Mouse (Mus musculus) heart, embryonic 14.5 days (tissue): Measurements from ENCODE around the gene Fggy. TPM values are rescaled to one million over a fixed set of nuclear protein-coding genes. Genes with fewer than 3 reads are reported as not detected.

ENCODE experiments used
- ATAC-seq: fragments of 200-750 bp; cut with Nextera tagmentation; 2 replicates; pipeline ENCODE4 v1.8.0; 2017; ENCODE audit warnings: low read depth, moderate TSS enrichment; ENCODE audit not compliant: insufficient number of reproducible peaks, insufficient read depth, low FRiP score
- H3K27ac ChIP-seq, 2 experiments: fragments of 200-500 bp in 1 of 2; fragments of 300-500 bp in 1 of 2; sonication (generic) in 1 of 2; replicated peaks in 1 of 2; 2 replicates each; pipeline ENCODE4 v1.5.1; 2012 to 2014; ENCODE audit warnings: low read depth in 2 of 2, low read length in 2 of 2, control low read depth in 1 of 2, mild to moderate bottlenecking in 1 of 2, mixed read lengths in 1 of 2; ENCODE audit not compliant: control insufficient read depth in 1 of 2, insufficient read depth in 1 of 2
- H3K27me3 ChIP-seq: fragments of 300-500 bp; sonication (generic); 2 replicates; pipeline ENCODE4 v1.6.1; 2014; ENCODE audit warnings: mild to moderate bottlenecking, low read length, control low read depth; ENCODE audit not compliant: control insufficient read depth, insufficient read depth
- H3K36me3 ChIP-seq: fragments of 300-500 bp; sonication (generic); 2 replicates; pipeline ENCODE4 v1.6.1; 2014; ENCODE audit warnings: mild to moderate bottlenecking, control low read depth, low read length, mixed read lengths; ENCODE audit not compliant: control insufficient read depth, insufficient read depth
- H3K4me1 ChIP-seq, 2 experiments: fragments of 200-500 bp in 1 of 2; fragments of 300-500 bp in 1 of 2; sonication (generic) in 1 of 2; 2 replicates each; pipeline ENCODE4 v1.6.1; 2012 to 2014; ENCODE audit warnings: low read length in 2 of 2, control low read depth in 1 of 2, mixed read lengths in 1 of 2; ENCODE audit not compliant: control insufficient read depth in 2 of 2, insufficient read depth in 2 of 2
- H3K4me2 ChIP-seq: fragments of 300-500 bp; sonication (generic); 2 replicates; pipeline ENCODE4 v1.6.1; 2014; ENCODE audit warnings: mild to moderate bottlenecking, low read length
- H3K4me3 ChIP-seq, 2 experiments: fragments of 200-500 bp in 1 of 2; fragments of 300-500 bp in 1 of 2; sonication (generic) in 1 of 2; 2 replicates each; pipeline ENCODE4 v1.5.1; 2012 to 2014; ENCODE audit warnings: low read length in 2 of 2, mild to moderate bottlenecking in 2 of 2, control low read depth in 1 of 2, low read depth in 1 of 2, moderate library complexity in 1 of 2; ENCODE audit not compliant: control insufficient read depth in 1 of 2, insufficient read depth in 1 of 2
- H3K9ac ChIP-seq: fragments of 300-500 bp; sonication (generic); 2 replicates; pipeline ENCODE4 v1.6.1; 2014; ENCODE audit warnings: mild to moderate bottlenecking, low read length
- H3K9me3 ChIP-seq: fragments of 300-500 bp; sonication (generic); 2 replicates; pipeline ENCODE4 v1.6.1; 2016; ENCODE audit warnings: low read length, control low read depth; ENCODE audit not compliant: control insufficient read depth
- WGBS: fragments of 180-500 bp; shearing (Covaris S2); extraction: QIAGEN DNeasy Blood & Tissue Kit; methylation state at CpG from one replicate; pipeline ENCODE4 v1.1.7; 2014; 5-methylcytosine and 5-hydroxymethylcytosine counted together
- polyA plus RNA-seq: library from polyadenylated mRNA; unstranded; fragments of >200 nt; fragmentation: Nextera tagmentation; extraction: Ambion mirVana; gene quantifications from 2 replicates; pipeline ENCODE4 v1.2.1, GENCODE M21; 2014

Fggy gene
- polyA plus RNA-seq, 1 experiment from 2014 or later, result 4.4 TPM

- no peaks in the 10 kb centered on the region for H3K4me1 ChIP-seq
- no peak for ATAC-seq
- H3K9ac ChIP-seq, result no peak overlapping the region
- H3K4me2 ChIP-seq, result no peak overlapping the region
- no peaks in the 10 kb centered on the region for H3K27me3 ChIP-seq
- no peaks in the 10 kb centered on the region for H3K9me3 ChIP-seq
- WGBS, result 68% methylated on average over 4 of the region's 4 CpGs
- no peak overlapping the region for H3K27ac ChIP-seq
- H3K4me3 ChIP-seq, result no peak overlapping the region
- no peaks in the 10 kb centered on the region for H3K36me3 ChIP-seq
These were observed 44.5 kb downstream of the Fggy start for GRCm38 (mm10) chr4:95601776-95602175.

- Histone ChIP-seq H3K4me2 (no peak overlapping the region), H3K27ac (no peak overlapping the region), H3K9me3 (no peaks in the 10 kb centered on the region), H3K4me3 (no peak overlapping the region), H3K9ac (no peak overlapping the region), H3K36me3 (no peaks in the 10 kb centered on the region), H3K4me1 (no peaks in the 10 kb centered on the region), H3K27me3 (no peaks in the 10 kb centered on the region)
- WGBS, result 80% methylated on average over 1 of the region's 1 CpGs
- ATAC-seq, result no peak
These were observed 45.9 kb downstream of the Fggy start for GRCm38 (mm10) chr4:95603254-95603653.

- no peaks in the 10 kb centered on the region for H3K9me3 ChIP-seq
- 71% methylated on average over 1 of the region's 1 CpGs for WGBS
- H3K4me1 ChIP-seq, result no peaks in the 10 kb centered on the region
- no peaks in the 10 kb centered on the region for H3K27me3 ChIP-seq
- H3K4me3 ChIP-seq, result no peak overlapping the region
- no peak for ATAC-seq
- H3K4me2 ChIP-seq, result no peak overlapping the region
- no peak overlapping the region for H3K9ac ChIP-seq
- no peaks in the 10 kb centered on the region for H3K36me3 ChIP-seq
- H3K27ac ChIP-seq, result no peak overlapping the region
These were observed 53.4 kb downstream of the Fggy start for GRCm38 (mm10) chr4:95610663-95611062.

GRCm38 (mm10) chr4:95611390-95611789, 54.1 kb downstream of the Fggy start:
- WGBS, result 90% methylated on average over 6 of the region's 6 CpGs
- H3K4me3 ChIP-seq, result no peak overlapping the region
- no peaks in the 10 kb centered on the region for H3K27me3 ChIP-seq
- no peaks in the 10 kb centered on the region for H3K4me1 ChIP-seq
- no peak overlapping the region for H3K9ac ChIP-seq
- no peak overlapping the region for H3K27ac ChIP-seq
- H3K4me2 ChIP-seq, result no peak overlapping the region
- no peak for ATAC-seq
- H3K9me3 ChIP-seq, result no peaks in the 10 kb centered on the region
- no peaks in the 10 kb centered on the region for H3K36me3 ChIP-seq

- 85% methylated on average over 3 of the region's 3 CpGs for WGBS
- ATAC-seq, result no peak
- Histone ChIP-seq H3K36me3 (no peaks in the 10 kb centered on the region), H3K4me1 (no peaks in the 10 kb centered on the region; a peak in 1 of 4 replicates), H3K27me3 (no peaks in the 10 kb centered on the region), H3K9ac (no peak overlapping the region), H3K27ac (no peak overlapping the region), H3K9me3 (no peaks in the 10 kb centered on the region), H3K4me3 (no peak overlapping the region), H3K4me2 (no peak overlapping the region)
These were observed 63.7 kb downstream of the Fggy start for GRCm38 (mm10) chr4:95621046-95621445.

- Histone ChIP-seq H3K36me3 (no peaks in the 10 kb centered on the region), H3K9me3 (no peaks in the 10 kb centered on the region), H3K4me1 (no peaks in the 10 kb centered on the region; a peak in 1 of 4 replicates), H3K27me3 (no peaks in the 10 kb centered on the region), H3K9ac (no peak overlapping the region), H3K4me2 (no peak overlapping the region), H3K4me3 (no peak overlapping the region), H3K27ac (no peak overlapping the region)
- no peak for ATAC-seq
- 68% methylated on average over 3 of the region's 3 CpGs for WGBS
These were observed 67.4 kb downstream of the Fggy start for GRCm38 (mm10) chr4:95624696-95625095.

GRCm38 (mm10) chr4:95625651-95626050, 68.3 kb downstream of the Fggy start:
- no peak overlapping the region for H3K27ac ChIP-seq
- H3K4me3 ChIP-seq, result no peak overlapping the region
- no peak overlapping the region for H3K4me2 ChIP-seq
- ATAC-seq, result no peak
- 71% methylated on average over 4 of the region's 4 CpGs for WGBS
- no peaks in the 10 kb centered on the region for H3K9me3 ChIP-seq
- H3K9ac ChIP-seq, result no peak overlapping the region
- no peaks in the 10 kb centered on the region; a peak in 1 of 4 replicates for H3K4me1 ChIP-seq
- no peaks in the 10 kb centered on the region for H3K36me3 ChIP-seq
- H3K27me3 ChIP-seq, result no peaks in the 10 kb centered on the region

GRCm38 (mm10) chr4:95626186-95626585, 68.9 kb downstream of the Fggy start:
- WGBS, result 89% methylated on average over 3 of the region's 3 CpGs
- H3K27me3 ChIP-seq, result no peaks in the 10 kb centered on the region
- no peak for ATAC-seq

More at GRCm38 (mm10) chr4:95626186-95626585, 68.9 kb downstream of the Fggy start:
- no peak overlapping the region for H3K27ac ChIP-seq
- H3K9ac ChIP-seq, result no peak overlapping the region
- no peaks in the 10 kb centered on the region for H3K9me3 ChIP-seq
- no peaks in the 10 kb centered on the region; a peak in 1 of 4 replicates for H3K4me1 ChIP-seq
- H3K4me2 ChIP-seq, result no peak overlapping the region
- H3K36me3 ChIP-seq, result no peaks in the 10 kb centered on the region
- H3K4me3 ChIP-seq, result no peak overlapping the region
